Mouse (Mus musculus) CD8-positive naive resting alpha-beta T cell, adult 2 months (primary cell): Measurements from ENCODE around the gene Il4i1.
"Not testable (repeated sequence)": the region's sequence is repeated elsewhere in the genome, so short reads cannot be mapped to it uniquely, and the experiment has no call there.

Source experiments
- DNase-seq, 2 experiments: peaks; one replicate each; pipeline ENCODE4 v3.0.0; 2022; ENCODE audit warnings: low read depth in 2 of 2, low spot score in 2 of 2

The Il4i1 gene

GRCm38 (mm10) chr7:44863210-44863609, 47.0 kb downstream of the Il4i1 start:
- DNase-seq, result no peak

GRCm38 (mm10) chr7:44863982-44864494, 47.9 kb downstream of the Il4i1 start:
- no peak for DNase-seq

- DNase-seq, result no peak
These were observed 48.7 kb downstream of the Il4i1 start for GRCm38 (mm10) chr7:44864595-44865542.

GRCm38 (mm10) chr7:44866276-44867009, 50.3 kb downstream of the Il4i1 start:
- no peak for DNase-seq

- DNase-seq, result no peak
These were observed 51.0 kb downstream of the Il4i1 start for GRCm38 (mm10) chr7:44867010-44867702.

- no peak for DNase-seq
These were observed 51.6 kb downstream of the Il4i1 start for GRCm38 (mm10) chr7:44867802-44868201.

GRCm38 (mm10) chr7:44868465-44868864, 52.3 kb downstream of the Il4i1 start:
- no peak for DNase-seq

GRCm38 (mm10) chr7:44868919-44869696, 52.9 kb downstream of the Il4i1 start:
- no peak for DNase-seq

GRCm38 (mm10) chr7:44869697-44870528, 53.7 kb downstream of the Il4i1 start, which contains the start of gene Ptov1:
Gene Ptov1, minus strand, starts transcription at chr7:44869788.
- peak; percentile 71 to 77 for DNase-seq

- no peak for DNase-seq
These were observed 54.4 kb downstream of the Il4i1 start for GRCm38 (mm10) chr7:44870614-44871013.

- DNase-seq, result no peak
These were observed 55.0 kb downstream of the Il4i1 start for GRCm38 (mm10) chr7:44871181-44871580.

GRCm38 (mm10) chr7:44871774-44872173, 55.6 kb downstream of the Il4i1 start:
- not testable (repeated sequence) for DNase-seq

GRCm38 (mm10) chr7:44877833-44878232, 61.6 kb downstream of the Il4i1 start:
- DNase-seq, result no peak

GRCm38 (mm10) chr7:44883036-44883435, 66.8 kb downstream of the Il4i1 start:
- DNase-seq, result no peak

GRCm38 (mm10) chr7:44884637-44885036, 68.5 kb downstream of the Il4i1 start:
- DNase-seq, result no peak

GRCm38 (mm10) chr7:44886964-44887363, 70.8 kb downstream of the Il4i1 start:
- no peak for DNase-seq

GRCm38 (mm10) chr7:44888256-44889105, 72.3 kb downstream of the Il4i1 start:
- no peak for DNase-seq

GRCm38 (mm10) chr7:44890180-44890579, 74.0 kb downstream of the Il4i1 start:
- no peak for DNase-seq
